Mouse (Mus musculus): ENCODE results near the gene Lhx2. TPM values are rescaled to one million over a fixed set of nuclear protein-coding genes. Genes with fewer than 3 reads are reported as not detected.
A peak's percentile ranks its signal among the peaks of the same experiment; 100 is the strongest.

Gene Lhx2
- polyA plus RNA-seq, 1 experiment: 160 TPM

GRCm38 (mm10) chr2:38333586-38334119, 5.4 kb upstream of the Lhx2 start:
- TF ChIP-seq CTCF (IDR thresholded peaks at IDR 0.05; ENCODE audit: borderline replicate concordance, extremely low read depth, insufficient read depth, insufficient read length) (no peak), POLR2A (IDR thresholded peaks at IDR 0.05; ENCODE audit: borderline replicate concordance, extremely low read depth, insufficient read depth, insufficient read length, poor library complexity, severe bottlenecking) (no peak)
- DNase-seq (ENCODE audit: low read depth): peak; percentile 54

- TF ChIP-seq POLR2A (IDR thresholded peaks at IDR 0.05; ENCODE audit: borderline replicate concordance, extremely low read depth, insufficient read depth, insufficient read length, poor library complexity, severe bottlenecking) (no peak), CTCF (IDR thresholded peaks at IDR 0.05; ENCODE audit: borderline replicate concordance, extremely low read depth, insufficient read depth, insufficient read length) (no peak)
- peak; percentile 68 for DNase-seq (ENCODE audit: low read depth)
Observed at GRCm38 (mm10) chr2:38336606-38337005, 2.5 kb upstream of the Lhx2 start.

- DNase-seq (ENCODE audit: low read depth): peak; percentile 24
- no peak for TF ChIP-seq POLR2A (IDR thresholded peaks at IDR 0.05; ENCODE audit: borderline replicate concordance, extremely low read depth, insufficient read depth, insufficient read length, poor library complexity, severe bottlenecking)
- no peak for TF ChIP-seq CTCF (IDR thresholded peaks at IDR 0.05; ENCODE audit: borderline replicate concordance, extremely low read depth, insufficient read depth, insufficient read length)
Observed at GRCm38 (mm10) chr2:38337091-38337640, 1.9 kb upstream of the Lhx2 start.

GRCm38 (mm10) chr2:38337681-38338080, 1.4 kb upstream of the Lhx2 start:
- TF ChIP-seq CTCF (IDR thresholded peaks at IDR 0.05; ENCODE audit: borderline replicate concordance, extremely low read depth, insufficient read depth, insufficient read length) (no peak), POLR2A (IDR thresholded peaks at IDR 0.05; ENCODE audit: borderline replicate concordance, extremely low read depth, insufficient read depth, insufficient read length, poor library complexity, severe bottlenecking) (no peak)
- no peak for DNase-seq (ENCODE audit: low read depth)

GRCm38 (mm10) chr2:38338348-38338932, 641 bp upstream of the Lhx2 start:
- peak; percentile 57 for DNase-seq (ENCODE audit: low read depth)
- TF ChIP-seq CTCF (IDR thresholded peaks at IDR 0.05; ENCODE audit: borderline replicate concordance, extremely low read depth, insufficient read depth, insufficient read length) (no peak), POLR2A (IDR thresholded peaks at IDR 0.05; ENCODE audit: borderline replicate concordance, extremely low read depth, insufficient read depth, insufficient read length, poor library complexity, severe bottlenecking) (no peak)

- TF ChIP-seq CTCF (IDR thresholded peaks at IDR 0.05; ENCODE audit: borderline replicate concordance, extremely low read depth, insufficient read depth, insufficient read length) (no peak), POLR2A (IDR thresholded peaks at IDR 0.05; ENCODE audit: borderline replicate concordance, extremely low read depth, insufficient read depth, insufficient read length, poor library complexity, severe bottlenecking) (no peak)
- DNase-seq (ENCODE audit: low read depth): peak; percentile 70
Observed at GRCm38 (mm10) chr2:38339910-38340625, 987 bp downstream of the Lhx2 start.

GRCm38 (mm10) chr2:38340626-38341200, 1.6 kb downstream of the Lhx2 start:
- TF ChIP-seq POLR2A (IDR thresholded peaks at IDR 0.05; ENCODE audit: borderline replicate concordance, extremely low read depth, insufficient read depth, insufficient read length, poor library complexity, severe bottlenecking) (no peak), CTCF (IDR thresholded peaks at IDR 0.05; ENCODE audit: borderline replicate concordance, extremely low read depth, insufficient read depth, insufficient read length) (no peak)
- DNase-seq (ENCODE audit: low read depth): peak; percentile 93

GRCm38 (mm10) chr2:38343573-38343972, 4.5 kb downstream of the Lhx2 start:
- TF ChIP-seq CTCF (IDR thresholded peaks at IDR 0.05; ENCODE audit: borderline replicate concordance, extremely low read depth, insufficient read depth, insufficient read length): no peak
- no peak for TF ChIP-seq POLR2A (IDR thresholded peaks at IDR 0.05; ENCODE audit: borderline replicate concordance, extremely low read depth, insufficient read depth, insufficient read length, poor library complexity, severe bottlenecking)
- DNase-seq (ENCODE audit: low read depth): peak; percentile 47

GRCm38 (mm10) chr2:38344727-38345126, 5.6 kb downstream of the Lhx2 start:
- TF ChIP-seq CTCF (IDR thresholded peaks at IDR 0.05; ENCODE audit: borderline replicate concordance, extremely low read depth, insufficient read depth, insufficient read length): no peak
- TF ChIP-seq POLR2A (IDR thresholded peaks at IDR 0.05; ENCODE audit: borderline replicate concordance, extremely low read depth, insufficient read depth, insufficient read length, poor library complexity, severe bottlenecking): no peak
- DNase-seq (ENCODE audit: low read depth): peak; percentile 69

- no peak for TF ChIP-seq POLR2A (IDR thresholded peaks at IDR 0.05; ENCODE audit: borderline replicate concordance, extremely low read depth, insufficient read depth, insufficient read length, poor library complexity, severe bottlenecking)
- TF ChIP-seq CTCF (IDR thresholded peaks at IDR 0.05; ENCODE audit: borderline replicate concordance, extremely low read depth, insufficient read depth, insufficient read length): no peak
- peak; percentile 51 for DNase-seq (ENCODE audit: low read depth)
Observed at GRCm38 (mm10) chr2:38346417-38346816, 7.3 kb downstream of the Lhx2 start.
